Mouse (Mus musculus): ENCODE data around the gene Ext2. TPM values are rescaled to one million over a fixed set of nuclear protein-coding genes. Genes with fewer than 3 reads are reported as not detected.

The Ext2 gene
- polyA plus RNA-seq, 1 experiment = 78.9 TPM

DNA sequence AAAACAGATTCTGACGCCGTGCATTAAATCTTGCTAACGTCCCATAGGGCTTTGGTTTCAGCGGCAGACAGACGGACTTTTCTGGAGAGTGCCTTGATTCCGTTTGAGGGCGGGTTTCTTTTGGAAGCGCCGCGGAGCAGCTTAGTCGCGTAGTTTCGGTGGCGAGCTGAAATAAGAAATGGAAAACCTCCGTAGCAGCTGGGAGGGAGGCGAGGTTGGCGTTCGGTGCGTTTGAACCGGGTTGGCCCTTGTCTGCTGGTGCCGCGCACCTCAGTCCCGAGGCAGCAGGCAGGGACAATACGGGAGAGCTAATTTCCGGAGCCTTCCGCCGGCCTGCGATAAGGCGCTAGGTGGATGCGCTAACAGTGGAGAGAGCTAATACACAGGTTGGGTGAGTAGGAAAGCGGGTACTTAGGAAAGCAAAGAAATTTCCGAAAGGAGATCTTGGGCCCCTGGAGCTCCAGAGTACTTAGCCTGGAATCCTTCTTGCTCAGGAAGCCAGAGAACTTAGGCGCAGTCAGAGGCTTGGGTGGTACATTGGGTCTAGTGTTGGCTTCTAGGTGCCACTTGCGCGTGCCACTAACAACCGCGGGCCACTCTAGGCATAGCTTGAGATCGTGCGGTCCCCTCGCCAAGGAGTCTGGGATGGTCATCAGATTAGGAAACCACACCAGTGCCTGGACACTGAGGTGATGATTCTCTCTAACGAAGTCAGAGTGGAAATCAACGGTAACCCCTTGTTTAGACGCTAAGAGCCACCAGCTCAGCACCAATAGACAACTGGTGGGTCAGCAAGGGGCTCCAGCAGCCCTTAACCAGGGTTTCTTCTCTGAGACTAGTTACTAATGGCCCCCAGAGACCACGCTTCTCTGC, 175.1 kb downstream of the Ext2 start:
- H3K4me3 ChIP-seq = no peak overlapping the region
- no peaks in the 10 kb centered on the region for H3K79me2 ChIP-seq (ENCODE audit: control insufficient read depth, insufficient read depth)
- no peak overlapping the region for H3ac ChIP-seq (ENCODE audit: control insufficient read depth, insufficient read length)
- H3K4me2 ChIP-seq (ENCODE audit: low read depth) = no peak overlapping the region
- peaks cover 86% of the 10 kb centered on the region for H3K27me3 ChIP-seq (ENCODE audit: control insufficient read depth, insufficient read depth, insufficient read length)
- no peak for TF ChIP-seq CEBPB (IDR thresholded peaks at IDR 0.05; ENCODE audit: insufficient read depth, poor library complexity, severe bottlenecking)
- no peak for TF ChIP-seq POLR2AphosphoS2 (IDR thresholded peaks at IDR 0.05; ENCODE audit: insufficient read length, low read depth)
- TF ChIP-seq POLR2A (IDR thresholded peaks at IDR 0.05; ENCODE audit: insufficient read length, low read depth) = no peak
- TF ChIP-seq TCF12 (IDR thresholded peaks at IDR 0.05; ENCODE audit: insufficient read depth, poor library complexity, severe bottlenecking) = no peak
- TF ChIP-seq SRF (IDR thresholded peaks at IDR 0.05; ENCODE audit: control insufficient read depth, insufficient read length, low read depth) = no peak
- TF ChIP-seq E2F4 (IDR thresholded peaks at IDR 0.05; ENCODE audit: insufficient read depth) = no peak
- TF ChIP-seq USF1 (IDR thresholded peaks at IDR 0.05; ENCODE audit: low read depth) = no peak
- no peak for TF ChIP-seq MYOD1 (IDR thresholded peaks at IDR 0.05; ENCODE audit: control insufficient read depth in 1 of 3, insufficient read length in 2 of 3, low read depth in 2 of 3)
- H3K36me3 ChIP-seq (ENCODE audit: control insufficient read depth, insufficient read depth) = no peaks in the 10 kb centered on the region

DNA sequence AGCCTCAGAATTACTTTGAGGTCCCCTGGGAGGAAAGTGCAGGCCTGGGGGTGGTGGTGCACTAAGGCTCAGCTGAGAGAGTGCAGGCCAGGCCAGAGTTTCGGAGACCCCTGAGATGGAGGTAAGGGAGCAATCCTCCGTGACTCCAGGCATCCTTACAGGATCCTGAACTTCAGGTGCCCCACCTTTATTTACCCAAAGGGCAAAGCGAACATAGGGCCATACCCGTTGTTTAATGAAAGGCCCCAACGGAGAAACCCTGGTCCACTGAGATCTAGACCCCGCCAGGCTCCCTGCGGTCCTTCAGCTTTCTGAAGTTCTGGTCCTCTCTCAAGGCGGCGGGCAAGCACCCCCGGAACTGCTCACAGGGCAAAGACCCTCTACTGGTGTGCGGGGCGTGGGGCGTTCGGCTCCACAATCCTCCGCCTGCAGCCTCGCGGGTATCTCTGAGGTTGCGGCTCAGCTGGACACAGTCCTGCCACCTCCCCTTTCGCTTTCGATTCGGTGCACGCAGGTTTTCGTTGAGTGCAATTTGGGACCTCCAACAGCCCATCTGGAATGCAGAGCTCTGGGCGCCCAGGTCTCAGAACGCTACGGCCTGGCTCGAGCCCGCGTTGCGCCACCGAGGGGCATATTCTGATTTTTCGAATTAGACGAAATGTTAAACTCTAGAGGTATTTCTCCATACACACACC, 176.6 kb downstream of the Ext2 start:
- Histone ChIP-seq H3ac (ENCODE audit: control insufficient read depth, insufficient read length) (no peak overlapping the region), H3K4me3 (no peak overlapping the region), H3K4me2 (ENCODE audit: low read depth) (no peak overlapping the region), H3K27me3 (ENCODE audit: control insufficient read depth, insufficient read depth, insufficient read length) (peaks cover 93% of the 10 kb centered on the region), H3K36me3 (ENCODE audit: control insufficient read depth, insufficient read depth) (no peaks in the 10 kb centered on the region), H3K79me2 (ENCODE audit: control insufficient read depth, insufficient read depth) (no peaks in the 10 kb centered on the region)
- TF ChIP-seq MYOD1 (IDR thresholded peaks at IDR 0.05; ENCODE audit: control insufficient read depth in 1 of 3, insufficient read length in 2 of 3, low read depth in 2 of 3) (no peak), MYOG (IDR thresholded peaks at IDR 0.05; ENCODE audit: control insufficient read depth in 1 of 3, insufficient read depth in 1 of 3, insufficient read length in 2 of 3, low read depth in 2 of 3) (no peak), MAX (IDR thresholded peaks at IDR 0.05; ENCODE audit: low read depth) (no peak), TCF3 (IDR thresholded peaks at IDR 0.05; ENCODE audit: insufficient read length, low read depth) (no peak), POLR2A (IDR thresholded peaks at IDR 0.05; ENCODE audit: insufficient read length, low read depth) (no peak)

DNA sequence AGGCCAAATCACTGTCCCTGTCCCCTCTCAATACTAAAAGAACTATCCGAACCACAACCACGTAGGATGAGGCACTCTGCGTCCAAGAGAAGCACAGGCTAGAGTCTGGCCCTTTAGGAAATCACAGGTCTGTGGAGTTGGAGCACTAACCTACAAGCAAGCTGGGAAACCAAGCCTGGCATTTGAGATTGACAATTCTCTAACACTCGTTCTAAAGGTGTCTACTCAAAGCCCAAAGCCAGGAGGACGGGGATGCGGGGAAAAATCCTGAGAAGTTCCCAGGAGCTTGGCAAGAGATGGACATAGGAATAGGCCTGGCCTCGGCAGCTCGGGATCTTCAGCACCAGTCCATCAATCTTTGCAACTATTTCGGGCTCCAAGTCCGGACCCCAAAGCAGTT, 177.2 kb downstream of the Ext2 start:
- no peaks in the 10 kb centered on the region for H3K79me2 ChIP-seq (ENCODE audit: control insufficient read depth, insufficient read depth)
- H3K36me3 ChIP-seq (ENCODE audit: control insufficient read depth, insufficient read depth) = no peaks in the 10 kb centered on the region
- no peak overlapping the region for H3K4me2 ChIP-seq (ENCODE audit: low read depth)
- peaks cover 95% of the 10 kb centered on the region for H3K27me3 ChIP-seq (ENCODE audit: control insufficient read depth, insufficient read depth, insufficient read length)
- no peak overlapping the region for H3K4me3 ChIP-seq
- TF ChIP-seq MAX (IDR thresholded peaks at IDR 0.05; ENCODE audit: low read depth) = no peak
- no peak for TF ChIP-seq REST (IDR thresholded peaks at IDR 0.05; ENCODE audit: insufficient read depth, insufficient read length)
- no peak for TF ChIP-seq USF1 (IDR thresholded peaks at IDR 0.05; ENCODE audit: low read depth)
- TF ChIP-seq MYOD1 (IDR thresholded peaks at IDR 0.05; ENCODE audit: control insufficient read depth in 1 of 3, insufficient read length in 2 of 3, low read depth in 2 of 3) = no peak
- no peak for TF ChIP-seq E2F4 (IDR thresholded peaks at IDR 0.05; ENCODE audit: insufficient read depth)
- no peak for TF ChIP-seq POLR2AphosphoS2 (IDR thresholded peaks at IDR 0.05; ENCODE audit: insufficient read length, low read depth)
- TF ChIP-seq SRF (IDR thresholded peaks at IDR 0.05; ENCODE audit: control insufficient read depth, insufficient read length, low read depth) = no peak
- no peak for TF ChIP-seq CEBPB (IDR thresholded peaks at IDR 0.05; ENCODE audit: insufficient read depth, poor library complexity, severe bottlenecking)
- TF ChIP-seq TCF12 (IDR thresholded peaks at IDR 0.05; ENCODE audit: insufficient read depth, poor library complexity, severe bottlenecking) = no peak
- TF ChIP-seq POLR2A (IDR thresholded peaks at IDR 0.05; ENCODE audit: insufficient read length, low read depth) = no peak
- TF ChIP-seq MYOG (IDR thresholded peaks at IDR 0.05; ENCODE audit: control insufficient read depth in 1 of 3, insufficient read depth in 1 of 3, insufficient read length in 2 of 3, low read depth in 2 of 3) = no peak
- TF ChIP-seq TCF3 (IDR thresholded peaks at IDR 0.05; ENCODE audit: insufficient read length, low read depth) = no peak
- H3ac ChIP-seq (ENCODE audit: control insufficient read depth, insufficient read length) = no peak overlapping the region

DNA sequence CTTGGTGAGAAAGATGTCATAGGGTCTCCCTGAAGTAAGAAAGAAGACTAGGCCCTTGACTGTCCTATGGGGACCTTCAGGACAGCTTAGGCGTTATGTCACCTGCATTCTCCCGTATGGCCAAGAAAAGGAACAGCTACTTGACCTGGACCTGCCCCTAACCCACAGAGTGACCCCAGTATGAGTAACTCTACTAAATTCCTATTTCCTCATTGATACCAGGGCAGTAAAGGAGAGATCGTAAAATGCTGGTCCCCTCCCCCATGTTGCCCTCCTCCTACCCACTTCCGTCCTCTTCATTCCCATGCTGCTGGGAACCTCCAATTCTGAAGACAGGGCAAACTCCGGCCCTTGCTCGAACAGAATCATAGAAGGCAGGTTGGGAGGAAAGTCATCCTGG, 177.6 kb downstream of the Ext2 start:
- TF ChIP-seq MYOD1 (IDR thresholded peaks at IDR 0.05; ENCODE audit: control insufficient read depth in 1 of 3, insufficient read length in 2 of 3, low read depth in 2 of 3) (no peak), REST (IDR thresholded peaks at IDR 0.05; ENCODE audit: insufficient read depth, insufficient read length) (no peak), TCF3 (IDR thresholded peaks at IDR 0.05; ENCODE audit: insufficient read length, low read depth) (no peak), CEBPB (IDR thresholded peaks at IDR 0.05; ENCODE audit: insufficient read depth, poor library complexity, severe bottlenecking) (no peak), TCF12 (IDR thresholded peaks at IDR 0.05; ENCODE audit: insufficient read depth, poor library complexity, severe bottlenecking) (no peak), POLR2AphosphoS2 (IDR thresholded peaks at IDR 0.05; ENCODE audit: insufficient read length, low read depth) (no peak), MYOG (IDR thresholded peaks at IDR 0.05; ENCODE audit: control insufficient read depth in 1 of 3, insufficient read depth in 1 of 3, insufficient read length in 2 of 3, low read depth in 2 of 3) (no peak), POLR2A (IDR thresholded peaks at IDR 0.05; ENCODE audit: insufficient read length, low read depth) (no peak), USF1 (IDR thresholded peaks at IDR 0.05; ENCODE audit: low read depth) (no peak), SRF (IDR thresholded peaks at IDR 0.05; ENCODE audit: control insufficient read depth, insufficient read length, low read depth) (no peak), E2F4 (IDR thresholded peaks at IDR 0.05; ENCODE audit: insufficient read depth) (no peak), MAX (IDR thresholded peaks at IDR 0.05; ENCODE audit: low read depth) (no peak)
- H3K4me3 ChIP-seq = no peak overlapping the region
- no peak overlapping the region for H3ac ChIP-seq (ENCODE audit: control insufficient read depth, insufficient read length)
- H3K4me2 ChIP-seq (ENCODE audit: low read depth) = no peak overlapping the region
- H3K27me3 ChIP-seq (ENCODE audit: control insufficient read depth, insufficient read depth, insufficient read length) = peaks cover 95% of the 10 kb centered on the region
- H3K36me3 ChIP-seq (ENCODE audit: control insufficient read depth, insufficient read depth) = no peaks in the 10 kb centered on the region
- H3K79me2 ChIP-seq (ENCODE audit: control insufficient read depth, insufficient read depth) = no peaks in the 10 kb centered on the region

All from myocyte (in vitro differentiated cells).